Mouse (Mus musculus) CH12.LX (cell line): ENCODE measurements at regions not wholly inside any gene's neighbourhood (a gene's known extent, or its start where the extent isn't known, plus 50 kb on each side); places are given as distances from the start of the nearest gene placed in this dataset.
A peak's percentile ranks its signal among the peaks of the same experiment; 100 is the strongest.

Source experiments
- DNase-seq: peaks from one replicate; pipeline ENCODE4 v3.0.0-alpha.2; 2013; ENCODE audit errors: extremely low read depth
- H3K27ac ChIP-seq: 2 replicates; pipeline ENCODE4 v1.5.1; 2012; ENCODE audit warnings: low read depth, mild to moderate bottlenecking, control low read depth, moderate library complexity; ENCODE audit not compliant: insufficient read depth
- H3K27me3 ChIP-seq: replicated peaks from 2 replicates; pipeline ENCODE3; 2012; ENCODE audit warnings: inconsistent platforms
- H3K36me3 ChIP-seq, 2 experiments: replicated peaks in 1 of 2; 2 replicates each; pipeline versions ENCODE3 to v1.6.1; 2012; ENCODE audit warnings: inconsistent platforms in 1 of 2, low read length in 1 of 2, mild to moderate bottlenecking in 1 of 2, mixed read lengths in 1 of 2, moderate library complexity in 1 of 2; ENCODE audit not compliant: control insufficient read depth in 1 of 2, insufficient read depth in 1 of 2
- H3K4me1 ChIP-seq, 2 experiments: 2 replicates each; pipeline ENCODE4 v1.6.1; 2012; ENCODE audit warnings: inconsistent platforms in 1 of 2, moderate library complexity in 1 of 2; ENCODE audit not compliant: insufficient read depth in 2 of 2, control insufficient read depth in 1 of 2
- H3K4me2 ChIP-seq: 2 replicates; pipeline ENCODE4 v1.6.1; 2012; ENCODE audit warnings: low read depth, mild to moderate bottlenecking, control low read depth; ENCODE audit not compliant: poor library complexity, insufficient read depth, severe bottlenecking
- H3K4me3 ChIP-seq, 3 experiments: fragments of 150-350 bp in 1 of 3; sonication (generic) in 1 of 3; replicated peaks in 1 of 3; 2 replicates each; pipeline versions ENCODE3 to v1.5.1; 2011 to 2012; ENCODE audit warnings: low read depth in 2 of 3, low read length in 2 of 3, mild to moderate bottlenecking in 2 of 3, moderate library complexity in 2 of 3, control low read depth in 1 of 3, improper control_type of control experiment in 1 of 3, inconsistent platforms in 1 of 3, mixed read lengths in 1 of 3; ENCODE audit not compliant: poor library complexity in 1 of 3
- H3K79me2 ChIP-seq: replicated peaks from 2 replicates; pipeline ENCODE4 v1.6.1; 2012; ENCODE audit warnings: mild to moderate bottlenecking, moderate library complexity; ENCODE audit not compliant: control insufficient read depth, poor library complexity, insufficient read depth, severe bottlenecking; ENCODE audit errors: extremely low read depth
- H3K9ac ChIP-seq: 2 replicates; pipeline ENCODE4 v1.6.1; 2012; ENCODE audit warnings: low read depth, mild to moderate bottlenecking, control low read depth, moderate library complexity; ENCODE audit not compliant: insufficient read depth
- H3K9me3 ChIP-seq: replicated peaks from 2 replicates; pipeline ENCODE3; 2012; ENCODE audit warnings: low read length, inconsistent platforms, mixed read lengths
- CTCF ChIP-seq, 2 experiments: IDR thresholded peaks in 1 of 2; conservative IDR thresholded peaks in 1 of 2; 2 replicates each; pipeline ENCODE4 v1.5.1; 2011 to 2012; ENCODE audit warnings: low read depth in 2 of 2, low read length in 2 of 2, improper control_type of control experiment in 1 of 2, inconsistent platforms in 1 of 2, mild to moderate bottlenecking in 1 of 2, moderate library complexity in 1 of 2
- GABPA ChIP-seq: IDR thresholded peaks from 2 replicates; pipeline ENCODE4 v1.6.1; 2012; ENCODE audit warnings: low read depth, low read length, improper control_type of control experiment, inconsistent platforms; ENCODE audit not compliant: insufficient replicate concordance
- MAFK ChIP-seq: IDR thresholded peaks from 2 replicates; pipeline ENCODE4 v1.6.1; 2011; ENCODE audit warnings: low read length, improper control_type of control experiment; ENCODE audit not compliant: insufficient replicate concordance
- NRF1 ChIP-seq: IDR thresholded peaks from 2 replicates; pipeline ENCODE4 v1.6.1; 2014; ENCODE audit warnings: low read depth, mild to moderate bottlenecking, inconsistent platforms, low read length, improper control_type of control experiment, moderate library complexity
- PAX5 ChIP-seq: IDR thresholded peaks from 2 replicates; pipeline ENCODE4 v1.6.1; 2012; ENCODE audit warnings: low read length, inconsistent platforms, mixed read lengths
- TBP ChIP-seq: conservative IDR thresholded peaks from 2 replicates; pipeline ENCODE4 v1.6.1; 2011; ENCODE audit warnings: low read depth, low read length, improper control_type of control experiment
- ZKSCAN1 ChIP-seq: IDR thresholded peaks from 2 replicates; pipeline ENCODE4 v1.6.1; 2012; ENCODE audit warnings: low read depth, inconsistent platforms, low read length, improper control_type of control experiment, borderline replicate concordance
- dilution Hi-C: fragments of 300-500 bp; cut with MboI; formaldehyde crosslinking; loops from 2 replicates; pipeline ENCODE4 v1.14.3; 2020; ENCODE audit warnings: low sequenced_read_pairs; ENCODE audit not compliant: extremely low pct_unique_long_range_greater_than_20kb, extremely low pct_ligation_motif_present
- in situ Hi-C: fragments of 300-500 bp; cut with MboI; formaldehyde crosslinking; loops from 3 replicates; pipeline ENCODE4 v1.14.3; 2019; ENCODE audit warnings: low sequenced_read_pairs, low pct_ligation_motif_present, low pct_unique_long_range_greater_than_20kb, mixed read lengths

DNA sequence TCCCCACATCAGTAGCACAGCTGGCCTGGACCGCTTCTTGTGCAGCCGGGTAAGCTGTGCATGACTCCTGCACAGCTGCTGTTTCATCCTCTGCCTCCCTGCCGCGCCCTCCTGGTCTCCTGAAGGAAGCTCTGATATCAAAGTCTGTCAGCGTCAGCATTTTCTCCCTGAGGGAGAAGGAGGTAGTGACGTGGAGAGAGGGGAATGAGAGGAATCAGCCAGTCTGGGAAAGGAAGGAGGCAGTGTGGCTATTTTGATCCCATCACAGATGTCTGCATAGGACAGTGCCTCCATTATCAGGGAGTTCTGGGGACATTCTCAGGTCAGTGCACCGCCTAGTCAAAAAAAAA, 62.6 kb upstream of the Eml4 start:
- no peak overlapping the region for H3K9ac ChIP-seq
- no peak overlapping the region for H3K4me2 ChIP-seq
- no peak for DNase-seq
- H3K27me3 ChIP-seq, result peaks cover 1% of the 10 kb centered on the region
- H3K4me1 ChIP-seq, result no peaks in the 10 kb centered on the region
- dilution Hi-C loops (no loop called here), in situ Hi-C loops (no loop called here)
- TF ChIP-seq ZKSCAN1, result no peak
- H3K9me3 ChIP-seq, result no peaks in the 10 kb centered on the region
- no peak overlapping the region for H3K27ac ChIP-seq
- no peaks in the 10 kb centered on the region for H3K36me3 ChIP-seq
- no peak overlapping the region for H3K4me3 ChIP-seq
- no peaks in the 10 kb centered on the region for H3K79me2 ChIP-seq

DNA sequence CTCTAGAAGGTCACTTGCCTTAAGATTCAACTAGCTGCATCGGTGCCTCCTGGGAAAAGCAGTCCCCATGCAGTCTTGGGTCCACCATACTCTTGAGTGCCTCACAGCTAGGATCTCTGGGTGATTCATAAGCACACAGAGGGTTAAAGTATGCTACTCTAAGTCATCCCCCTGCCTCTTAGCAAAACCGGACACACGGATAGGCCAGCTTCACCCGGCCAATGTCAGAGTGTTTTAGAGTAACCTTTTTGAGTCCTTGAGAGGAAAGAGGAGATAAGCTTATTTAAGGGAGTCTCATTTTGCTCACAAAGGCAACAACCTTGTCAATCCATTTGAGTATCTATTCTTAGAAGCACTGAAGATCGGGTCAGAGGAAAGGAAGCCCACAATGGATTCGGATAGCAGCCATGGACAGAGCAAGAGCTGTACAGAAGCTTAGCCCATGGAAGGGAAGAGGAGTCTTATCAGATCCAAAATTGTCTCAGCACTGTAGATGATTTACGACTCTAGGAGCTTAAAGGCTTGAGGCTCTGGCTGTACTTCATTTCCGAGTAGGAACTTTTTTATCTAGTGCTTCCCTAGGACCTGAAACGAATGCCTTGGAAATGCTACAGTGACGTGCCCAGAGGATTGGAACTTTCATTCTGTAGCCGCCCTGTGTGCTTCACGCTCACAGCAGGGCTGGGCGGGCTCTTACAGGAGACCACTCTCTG, 55.0 kb upstream of the Eml4 start:
- no peak for DNase-seq
- TF ChIP-seq MAFK, result no peak
- no peak for TF ChIP-seq ZKSCAN1
- TF ChIP-seq GABPA, result no peak
- no peak for TF ChIP-seq NRF1
- dilution Hi-C loops, result no loop called here
- H3K9me3 ChIP-seq, result no peaks in the 10 kb centered on the region
- no peaks in the 10 kb centered on the region for H3K4me1 ChIP-seq
- H3K4me2 ChIP-seq, result no peak overlapping the region
- no peak overlapping the region for H3K4me3 ChIP-seq
- H3K9ac ChIP-seq, result no peak overlapping the region
- no peaks in the 10 kb centered on the region for H3K79me2 ChIP-seq
- H3K27me3 ChIP-seq, result peaks cover 1% of the 10 kb centered on the region
- no peak overlapping the region for H3K27ac ChIP-seq
- in situ Hi-C loops, result no loop called here
- H3K36me3 ChIP-seq, result no peaks in the 10 kb centered on the region

DNA sequence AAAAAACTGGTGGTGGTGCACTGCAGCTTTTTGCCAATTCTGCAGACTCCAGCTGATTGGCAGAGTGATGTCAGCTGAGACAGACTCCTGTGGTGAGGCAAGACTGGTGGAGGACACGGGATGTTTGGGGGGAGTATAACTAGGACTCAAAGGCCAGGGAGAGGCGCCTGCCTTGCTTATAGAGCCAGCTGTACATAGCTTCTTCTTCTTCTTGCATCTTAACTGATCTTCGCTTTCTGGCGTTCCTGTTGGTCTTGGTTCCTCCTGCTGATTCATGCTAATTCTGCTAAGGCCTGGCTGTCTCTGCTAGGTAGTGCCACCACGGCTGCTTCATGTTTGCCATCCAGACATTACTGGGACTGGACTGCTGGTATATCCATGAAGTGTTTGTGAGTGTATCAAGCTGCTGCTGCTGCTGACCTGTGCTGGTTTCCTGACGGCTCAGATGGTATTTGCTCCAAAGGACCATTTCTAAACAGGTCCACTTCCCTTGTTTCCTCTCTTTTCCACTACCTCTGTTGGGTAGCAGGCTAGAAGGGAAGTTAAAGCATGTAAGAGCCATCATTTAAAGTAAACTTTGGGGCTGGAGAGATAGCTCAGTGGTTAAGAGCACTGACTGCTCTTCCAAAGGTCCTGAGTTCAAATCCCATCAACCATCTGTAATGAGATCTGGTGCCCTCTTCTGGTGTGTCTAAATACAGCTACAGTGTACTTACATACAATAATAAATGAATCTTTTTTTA, 53.2 kb upstream of the Eml4 start:
- no peak for DNase-seq
- Histone ChIP-seq H3K27ac (no peak overlapping the region), H3K4me2 (no peak overlapping the region), H3K36me3 (no peaks in the 10 kb centered on the region), H3K4me1 (no peaks in the 10 kb centered on the region), H3K4me3 (no peak overlapping the region), H3K27me3 (no peaks in the 10 kb centered on the region), H3K9ac (no peak overlapping the region), H3K79me2 (no peaks in the 10 kb centered on the region), H3K9me3 (no peaks in the 10 kb centered on the region)
- in situ Hi-C loops, result no loop called here
- TF ChIP-seq CTCF (conservative IDR thresholded peaks at IDR 0.05 in 1 of 2, IDR thresholded peaks at IDR 0.05 in 1 of 2; ENCODE audit: low read depth in 2 of 2, low read length in 2 of 2), result peak in 1 of 2 experiments; percentile 6; a peak in 1 of 4 replicates
- TF ChIP-seq PAX5, result no peak
- TF ChIP-seq TBP, result peak; percentile 64; the same call in 1 of the 2 replicates
- no peak for TF ChIP-seq NRF1
- dilution Hi-C loops, result no loop called here
